Mouse (Mus musculus): ENCODE measurements around the gene Gm13101.
"Not testable (repeated sequence)": the region's sequence is repeated elsewhere in the genome, so short reads cannot be mapped to it uniquely, and the experiment has no call there.

The Gm13101 gene

GRCm38 (mm10) chr4:143966850-143967249 lies at the start of gene Gm13101:
Gm13101 (minus strand) TSS chr4:143966950.
- DNase-seq: not testable (repeated sequence)

DNA sequence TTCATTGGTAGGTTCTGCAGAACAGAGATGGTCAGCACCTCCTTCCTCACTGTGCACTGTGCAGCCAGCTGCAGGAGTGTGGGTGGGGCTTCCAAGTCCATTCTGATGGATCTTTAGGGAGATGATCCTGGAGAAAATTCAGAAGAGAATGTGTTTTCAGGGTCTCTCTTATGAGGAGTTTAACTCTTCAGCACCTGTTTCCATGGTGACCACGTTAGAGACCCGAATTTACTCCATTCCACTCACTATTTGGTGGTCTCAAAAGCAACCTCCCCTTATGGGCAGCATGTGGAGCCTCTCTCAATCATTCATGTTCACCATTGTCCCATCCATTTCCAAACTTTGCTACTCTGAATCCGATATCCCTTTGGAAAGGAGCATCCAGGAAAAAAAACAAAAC lies 27.5 kb upstream of the Gm13101 start, which contains the start of gene Pramef17:
TSS of gene Pramef17 (minus strand) at position 101 of the 400 bp plus-strand sequence.
- DNase-seq: not testable (repeated sequence)

DNA sequence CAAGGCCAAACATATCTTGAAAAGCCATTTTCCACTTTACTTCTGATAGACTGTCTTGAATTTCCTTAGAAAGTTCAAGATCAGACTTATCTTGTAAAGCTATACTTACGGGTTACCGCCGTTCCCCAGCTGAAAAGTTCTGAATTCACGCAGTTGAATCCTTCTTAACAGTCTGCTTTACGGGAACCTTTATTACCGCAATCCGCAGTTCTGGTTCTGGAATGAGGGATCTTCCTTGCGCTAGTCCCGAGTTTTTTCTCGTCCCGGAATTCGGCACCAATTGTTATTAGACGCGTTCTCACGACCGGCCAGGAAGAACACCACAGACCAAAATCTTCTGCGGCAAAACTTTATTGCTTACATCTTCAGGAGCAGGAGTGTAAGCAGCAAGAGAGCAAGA lies 21.4 kb upstream of the Gm13101 start:
- DNase-seq: peak; percentile 48

- DNase-seq: peak; percentile 26
Observed at GRCm38 (mm10) chr4:143987475-143987941, 20.8 kb upstream of the Gm13101 start.

- DNase-seq: peak; percentile 18
Observed at GRCm38 (mm10) chr4:143985733-143986132, 19.0 kb upstream of the Gm13101 start.

GRCm38 (mm10) chr4:143985165-143985564 lies 18.4 kb upstream of the Gm13101 start:
- DNase-seq: peak; percentile 4

DNA sequence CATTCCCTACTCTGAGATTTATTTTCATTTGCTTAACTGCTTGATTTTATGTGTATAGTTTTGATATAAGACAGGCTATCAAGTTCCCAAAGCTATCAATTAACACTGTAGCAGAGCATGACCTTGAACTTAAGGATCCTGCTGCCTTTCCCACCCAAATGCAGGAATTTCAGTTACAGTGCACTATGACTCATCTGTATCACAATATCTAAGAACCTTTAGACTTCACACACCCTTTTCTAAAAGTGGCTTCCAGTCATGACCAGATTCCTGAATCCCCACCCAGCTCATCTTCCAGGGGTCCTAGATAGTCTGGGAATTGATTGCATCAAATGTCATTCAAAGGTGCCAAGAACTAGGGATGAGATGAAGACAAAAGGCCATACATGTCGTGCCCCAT lies 16.7 kb upstream of the Gm13101 start:
- DNase-seq: not testable (repeated sequence)

DNA sequence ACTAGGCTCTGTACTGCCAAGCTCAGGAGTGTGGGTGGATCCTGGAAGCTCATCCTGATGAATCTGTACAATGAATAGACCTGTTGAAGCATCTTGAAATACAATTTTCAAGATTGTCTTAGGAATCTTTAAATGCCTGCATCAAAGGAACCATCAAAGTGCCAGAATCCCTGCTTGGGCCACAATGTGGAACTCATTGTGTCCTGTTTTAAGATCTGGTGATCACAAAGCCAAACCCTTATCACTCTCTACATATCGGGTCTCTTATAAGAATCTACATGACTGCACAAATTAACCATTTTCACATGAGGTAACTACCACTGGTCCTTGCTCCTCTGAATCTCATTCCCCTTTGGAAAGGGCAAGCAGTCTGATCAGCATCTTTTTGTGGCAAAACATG lies 15.8 kb downstream of the Gm13101 start, which contains the start of gene Pramef25:
TSS of gene Pramef25 (minus strand) at position 101 of the 400 bp plus-strand sequence.
- not testable (repeated sequence) for DNase-seq

Data from thymus, postnatal 14 days (tissue).